Comparison of ENCODE assay signal across 13 mouse cellular contexts in genomic region chr3:101502086-101502760, GRCm38 (mm10).
DNase-seq lines count a peak whose midpoint lies in the region; ATAC-seq lines count a peak whose summit lies in the region.
"Had no signal": no experiment of that assay in that cellular context is flagged by ENCODE, and none has a peak within 500 bp of the region (broad histone marks: within the 10 kb centered on the region; RNA-seq: fewer than 3 reads in every experiment).

No protein-coding gene starts in this region.

- DNase-seq in heart, adult 8-10 months (ENCODE audit: low spot score) = no peak
- DNase-seq in embryonic facial prominence, embryonic 10.5 days (ENCODE audit: low spot score) = peak; percentile 38
- DNase-seq in kidney, adult 8-10 months = peak; percentile 85 to 87
- peak; percentile 48 for DNase-seq in naive thymus-derived CD4-positive, alpha-beta T cell, adult 2 months (ENCODE audit: low read depth)
- DNase-seq in cerebellum, adult 8-10 months = no peak
- DNase-seq in frontal cortex, postnatal 36 days (ENCODE audit: low spot score in 2 of 2) = no peak
- DNase-seq: cerebellum, adult 2 months; gastrocnemius, postnatal 10 days; lung, postnatal 14 days had no signal

- 0 out of 2 replicates have a peak overlapping the region, but pooled peaks have one; percentile 5 for H3K4me2 ChIP-seq in heart, embryonic 13.5 days
- H3K4me2 ChIP-seq: hindbrain, embryonic 13.5 days had no signal

- no peak overlapping the region for H3K4me3 ChIP-seq in heart, embryonic 13.5 days
- H3K4me3 ChIP-seq in embryonic facial prominence, embryonic 10.5 days = no peak overlapping the region
- H3K4me3 ChIP-seq: hindbrain, embryonic 13.5 days had no signal

- peak overlapping the region; percentile 37; the same call in 1 of the 2 replicates for H3K9ac ChIP-seq in heart, embryonic 13.5 days
- H3K9ac ChIP-seq: hindbrain, embryonic 13.5 days had no signal

- peak overlapping the region; percentile 24; the same call in 1 of the 2 replicates for H3K27ac ChIP-seq in heart, embryonic 13.5 days (replicated peaks)
- H3K27ac ChIP-seq in embryonic facial prominence, embryonic 10.5 days (replicated peaks) = peak overlapping the region; percentile 41
- H3K27ac ChIP-seq: hindbrain, embryonic 13.5 days had no signal

- H3K36me3 ChIP-seq in heart, embryonic 13.5 days = no peaks in the 10 kb centered on the region
- H3K36me3 ChIP-seq in embryonic facial prominence, embryonic 10.5 days (replicated peaks) = no peaks in the 10 kb centered on the region
- H3K36me3 ChIP-seq: hindbrain, embryonic 13.5 days had no signal

- 38% methylated on average over 14 of the region's 14 CpGs for WGBS in heart, embryonic 13.5 days
- 36% methylated on average over 14 of the region's 14 CpGs for WGBS in embryonic facial prominence, embryonic 10.5 days

- ATAC-seq in heart, embryonic 13.5 days (ENCODE audit: extremely low read depth, insufficient number of reproducible peaks, low FRiP score, low TSS enrichment) = no peak
- ATAC-seq in megakaryocyte-erythroid progenitor cell, adult 5-6 weeks (replicated peaks; ENCODE audit: low FRiP score, low TSS enrichment, poor library complexity, severe bottlenecking) = no peak
- ATAC-seq: Patski had no signal

- no peaks in the 10 kb centered on the region for H3K27me3 ChIP-seq in heart, embryonic 13.5 days (replicated peaks)
- peaks cover 46% of the 10 kb centered on the region for H3K27me3 ChIP-seq in embryonic facial prominence, embryonic 10.5 days (replicated peaks; ENCODE audit: low read depth, poor library complexity, severe bottlenecking)
- H3K27me3 ChIP-seq: hindbrain, embryonic 13.5 days; Patski had no signal

- H3K9me3 ChIP-seq in heart, embryonic 13.5 days = no peaks in the 10 kb centered on the region
- no peaks in the 10 kb centered on the region for H3K9me3 ChIP-seq in embryonic facial prominence, embryonic 10.5 days
- H3K9me3 ChIP-seq: hindbrain, embryonic 13.5 days had no signal

- H3K4me1 ChIP-seq in heart, embryonic 13.5 days = peaks cover 42% of the 10 kb centered on the region
- peaks cover 48% of the 10 kb centered on the region for H3K4me1 ChIP-seq in embryonic facial prominence, embryonic 10.5 days

Comparison
In these comparisons a context has a peak if more than half of its experiments do, and no peak if none do; other contexts are left out.
1. DNase-seq: peak in embryonic facial prominence, embryonic 10.5 days (single experiment), kidney, adult 8-10 months (2 of 2) and naive thymus-derived CD4-positive, alpha-beta T cell, adult 2 months (single experiment); none in heart, adult 8-10 months (single experiment), cerebellum, adult 8-10 months (single experiment) and frontal cortex, postnatal 36 days (0 of 2).